Mouse (Mus musculus): ENCODE results near the gene Ednra. TPM values are rescaled to one million over a fixed set of nuclear protein-coding genes. Genes with fewer than 3 reads are reported as not detected.
"Not testable (repeated sequence)": the region's sequence is repeated elsewhere in the genome, so short reads cannot be mapped to it uniquely, and the experiment has no call there.

Ednra gene
- polyA plus RNA-seq, 1 experiment: 14.9 TPM

DNA sequence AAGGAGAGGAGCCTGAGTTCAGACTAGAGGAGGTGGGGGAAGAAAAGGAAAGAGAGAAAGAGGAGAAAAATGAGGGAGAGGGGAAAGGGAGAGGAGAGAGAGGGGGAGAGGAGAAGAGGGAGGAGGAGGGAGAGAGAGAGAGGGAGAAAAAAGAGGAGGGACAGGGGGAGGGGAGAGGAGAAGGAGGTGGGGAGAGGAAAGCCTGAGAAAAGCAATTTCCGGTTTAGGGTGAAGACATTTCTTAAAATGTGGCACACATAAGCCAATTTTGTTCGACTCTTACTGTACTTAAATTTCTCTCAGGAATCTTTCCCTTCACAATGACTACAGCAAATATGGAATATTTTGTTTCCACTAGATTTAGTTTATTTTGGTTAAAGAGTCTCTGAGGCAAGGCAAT is 5.3 kb downstream of the Ednra start:
- no peak for DNase-seq (ENCODE audit: low read depth)

GRCm38 (mm10) chr8:77717036-77717435 is 7.2 kb downstream of the Ednra start:
- DNase-seq (ENCODE audit: low read depth): no peak

DNA sequence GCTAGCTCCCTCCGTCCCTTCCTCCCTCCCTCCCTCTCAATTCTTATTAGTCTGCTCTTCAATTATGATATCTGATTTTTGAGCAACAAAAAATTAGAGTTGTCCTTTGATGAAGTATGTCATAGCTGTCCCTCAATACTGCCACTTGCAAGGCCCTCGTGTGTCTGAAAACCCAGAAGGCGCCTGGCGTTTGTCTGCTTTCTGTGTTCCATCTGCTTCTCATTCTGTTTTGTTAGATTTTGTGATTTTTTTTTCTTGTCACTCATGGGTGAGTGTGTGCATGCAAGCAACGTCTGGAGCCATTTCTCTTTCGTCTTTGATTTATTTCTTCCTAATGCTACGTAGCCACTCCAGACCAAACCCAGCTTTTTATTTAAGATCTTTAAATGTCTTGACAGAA is 9.8 kb downstream of the Ednra start:
- no peak for DNase-seq (ENCODE audit: low read depth)

- DNase-seq (ENCODE audit: low read depth): no peak
These were observed 10.6 kb downstream of the Ednra start for GRCm38 (mm10) chr8:77713688-77714087.

DNA sequence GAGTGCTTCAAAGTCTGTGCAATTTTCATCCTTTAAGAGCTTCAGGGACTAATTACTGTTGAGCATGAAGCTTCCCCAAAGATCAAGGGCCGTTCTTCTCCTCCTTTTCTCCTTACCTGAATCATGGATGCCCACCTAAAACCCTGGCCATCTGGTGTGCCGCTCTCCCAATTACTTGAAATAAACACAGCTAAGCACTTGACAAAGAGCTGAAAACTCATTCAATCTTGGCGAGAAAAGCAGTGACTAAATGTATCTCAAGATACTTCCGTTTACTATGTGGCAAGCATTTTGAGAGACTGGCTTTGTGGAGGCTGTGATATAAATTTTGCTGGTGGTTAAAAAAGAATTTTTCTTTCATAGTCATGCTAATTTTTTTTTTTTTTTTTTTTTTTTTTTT is 19.5 kb downstream of the Ednra start:
- DNase-seq (ENCODE audit: low read depth): no peak

- DNase-seq (ENCODE audit: low read depth): no peak
These were observed 26.2 kb downstream of the Ednra start for GRCm38 (mm10) chr8:77698028-77698427.

GRCm38 (mm10) chr8:77696182-77696581 is 28.1 kb downstream of the Ednra start:
- no peak for DNase-seq (ENCODE audit: low read depth)

DNA sequence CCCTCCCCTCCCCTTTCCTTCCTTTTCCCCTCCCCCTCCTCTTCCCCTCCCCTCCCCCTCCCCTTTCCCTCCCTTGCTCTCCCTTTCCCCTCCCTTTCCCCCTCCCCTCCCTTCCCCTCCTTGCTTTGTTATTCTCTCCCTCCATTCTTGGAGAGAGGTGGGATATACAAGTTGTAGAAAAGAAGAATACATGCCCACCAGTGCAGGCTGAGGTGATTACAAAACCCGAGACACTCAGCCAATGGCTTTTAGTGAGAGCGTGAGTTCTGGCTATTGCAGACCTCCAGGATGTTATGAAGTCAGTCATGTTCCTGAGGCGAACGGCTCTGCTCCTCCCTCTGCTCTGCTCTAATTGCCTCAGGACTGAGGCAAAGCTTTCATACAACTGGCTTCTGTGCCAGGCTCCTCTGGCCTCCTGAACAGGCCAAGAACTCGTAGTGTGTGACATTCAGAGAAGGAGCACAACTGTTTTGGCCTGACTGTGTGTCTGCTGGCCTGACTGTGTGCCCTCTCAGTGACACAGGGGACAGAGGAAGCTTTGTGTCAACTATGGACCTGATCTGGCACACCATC is 28.7 kb downstream of the Ednra start:
- peak; percentile 6 for DNase-seq (ENCODE audit: low read depth)

DNA sequence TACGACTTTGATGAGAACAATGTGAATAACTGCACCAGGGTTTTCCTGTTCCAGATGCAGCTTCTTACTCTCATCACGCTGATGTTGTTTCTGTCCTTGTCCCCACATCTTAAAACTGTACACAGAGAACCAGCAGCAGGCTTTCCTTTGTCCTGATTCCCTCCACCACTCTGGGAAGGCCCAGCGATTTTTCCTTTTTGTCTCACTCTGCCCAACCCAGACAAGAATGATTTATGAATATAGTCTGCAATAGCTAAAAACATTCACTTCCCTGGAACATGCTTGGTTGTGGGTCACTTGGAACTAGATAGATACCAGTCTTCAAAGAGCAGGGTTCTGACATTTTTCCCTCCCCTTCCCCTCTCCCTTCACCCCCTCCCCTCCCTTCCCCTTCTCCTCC is 29.2 kb downstream of the Ednra start:
- no peak for DNase-seq (ENCODE audit: low read depth)

- no peak for DNase-seq (ENCODE audit: low read depth)
These were observed 29.7 kb downstream of the Ednra start for GRCm38 (mm10) chr8:77694588-77694987.

GRCm38 (mm10) chr8:77689421-77690059 is 34.7 kb downstream of the Ednra start:
- DNase-seq (ENCODE audit: low read depth): not testable (repeated sequence)

- DNase-seq (ENCODE audit: low read depth): no peak
These were observed 35.3 kb downstream of the Ednra start for GRCm38 (mm10) chr8:77688978-77689377.

DNA sequence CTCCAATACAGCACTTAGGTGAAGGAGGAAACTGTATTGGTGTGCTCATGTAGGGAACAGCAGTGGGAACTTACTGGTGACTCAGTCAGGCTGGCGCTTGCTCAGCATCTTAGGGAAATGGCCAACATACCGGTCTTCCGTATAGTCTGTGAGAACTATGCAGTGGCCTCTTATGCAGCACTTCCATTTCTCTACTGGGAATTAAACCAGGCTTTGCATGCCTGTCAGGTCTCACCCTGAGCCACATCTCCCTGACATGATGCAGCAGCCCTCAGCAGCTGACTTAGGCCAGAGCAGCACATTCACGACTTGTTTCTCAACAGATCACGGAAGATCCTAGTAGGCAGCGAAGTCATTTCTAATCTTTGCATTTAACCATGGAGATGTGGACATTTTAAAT is 39.9 kb downstream of the Ednra start:
- no peak for DNase-seq (ENCODE audit: low read depth)

DNA sequence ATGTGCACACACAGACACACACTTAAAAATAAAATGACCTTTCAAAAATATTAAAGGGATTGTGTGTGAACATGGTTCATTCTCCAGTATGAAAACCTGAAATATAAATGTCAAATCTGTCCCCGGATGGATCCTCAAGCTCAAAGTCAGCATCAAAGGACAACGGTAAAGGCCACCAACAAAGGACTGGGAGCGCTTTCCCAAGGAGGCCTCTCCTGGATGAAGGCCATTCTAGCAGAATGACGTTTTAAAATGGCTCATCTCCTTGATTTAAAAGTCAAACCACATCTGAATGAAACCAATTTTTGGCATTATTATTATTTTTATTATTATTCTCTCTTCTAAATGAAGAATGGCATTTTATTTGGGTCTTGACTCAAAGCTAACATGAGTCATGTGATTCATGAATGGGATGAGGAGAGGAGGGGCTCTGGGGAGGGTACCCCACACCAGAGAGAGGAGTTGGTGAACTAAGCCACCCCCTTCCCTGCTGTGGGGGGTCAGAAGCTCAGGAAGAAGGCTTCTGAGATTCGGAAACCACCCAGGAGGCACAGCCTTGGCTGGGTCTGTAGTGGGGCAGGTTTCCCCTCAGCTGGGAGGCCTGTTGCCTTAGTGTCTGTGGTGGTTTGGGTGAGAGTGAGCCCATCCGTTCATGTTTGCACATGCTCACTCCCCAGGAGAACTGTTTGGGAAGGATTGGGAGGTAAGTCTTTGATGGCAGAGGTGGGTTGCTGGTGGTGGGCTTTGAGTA is 40.7 kb downstream of the Ednra start:
- no peak for DNase-seq (ENCODE audit: low read depth)

GRCm38 (mm10) chr8:77682008-77682934 is 42.0 kb downstream of the Ednra start:
- no peak for DNase-seq (ENCODE audit: low read depth)

- no peak for DNase-seq (ENCODE audit: low read depth)
These were observed 52.2 kb downstream of the Ednra start for GRCm38 (mm10) chr8:77672036-77672435.

DNA sequence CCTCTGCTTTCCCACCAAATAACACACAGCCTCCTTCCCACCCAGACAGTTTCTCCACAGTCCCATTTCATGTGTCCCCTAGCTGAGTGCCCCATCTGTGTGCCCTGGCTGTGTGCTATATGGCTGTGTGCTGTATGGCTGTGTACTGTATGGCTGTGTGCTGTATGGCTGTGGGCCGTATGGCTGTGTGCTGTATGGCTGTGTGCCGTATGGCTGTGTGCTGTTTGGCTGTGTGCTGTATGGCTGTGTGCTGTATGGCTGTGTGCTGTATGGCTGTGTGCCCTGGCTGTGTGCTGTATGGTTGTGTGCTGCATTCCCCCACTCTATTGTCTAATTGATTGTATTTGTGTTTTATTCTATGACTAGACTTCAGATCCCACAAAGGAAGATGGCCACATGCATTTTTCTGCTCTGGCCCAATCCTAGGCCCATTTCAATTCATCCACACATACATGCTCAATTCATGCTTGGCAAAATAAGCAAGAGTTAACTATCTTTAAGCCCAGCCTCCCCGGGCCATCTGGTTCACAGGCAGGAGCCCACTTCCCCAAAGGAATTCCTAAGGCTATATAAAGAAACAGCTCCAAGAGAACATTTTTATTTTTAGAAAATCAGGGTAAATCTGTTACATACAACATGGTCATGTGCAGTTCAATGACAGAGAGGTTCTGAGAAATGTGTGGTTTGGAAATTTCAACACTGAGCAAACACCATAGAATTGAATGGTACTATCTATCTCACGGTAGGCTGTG is 53.5 kb downstream of the Ednra start:
- no peak for DNase-seq (ENCODE audit: low read depth)

- no peak for DNase-seq (ENCODE audit: low read depth)
These were observed 56.3 kb downstream of the Ednra start for GRCm38 (mm10) chr8:77667916-77668315.

- no peak for DNase-seq (ENCODE audit: low read depth)
These were observed 59.4 kb downstream of the Ednra start for GRCm38 (mm10) chr8:77664901-77665300.

- DNase-seq (ENCODE audit: low read depth): no peak
These were observed 64.7 kb downstream of the Ednra start for GRCm38 (mm10) chr8:77659534-77660080.

GRCm38 (mm10) chr8:77658356-77658755 is 65.9 kb downstream of the Ednra start:
- no peak for DNase-seq (ENCODE audit: low read depth)
